Mouse (Mus musculus) MEL (cell line): Measurements from ENCODE around the gene Csnk2b. TPM values are rescaled to one million over a fixed set of nuclear protein-coding genes. Genes with fewer than 3 reads are reported as not detected.
A peak's percentile ranks its signal among the peaks of the same experiment; 100 is the strongest.

Source experiments
- DNase-seq: peaks from one replicate; pipeline ENCODE4 v3.0.0; 2011; ENCODE audit warnings: low read depth, low spot score
- H3K27ac ChIP-seq: 2 replicates; pipeline ENCODE4 v1.5.1; 2012; ENCODE audit warnings: low read depth, mild to moderate bottlenecking, control low read depth, low read length, moderate library complexity; ENCODE audit not compliant: control insufficient read depth
- H3K27me3 ChIP-seq, 2 experiments: fragments of 150-350 bp in 1 of 2; sonication (generic) in 1 of 2; 2 replicates each; pipeline ENCODE4 v1.6.1; 2012; ENCODE audit warnings: low read length in 2 of 2, mild to moderate bottlenecking in 2 of 2, improper control_type of control experiment in 1 of 2, moderate library complexity in 1 of 2; ENCODE audit not compliant: insufficient read depth in 2 of 2, control insufficient read depth in 1 of 2
- H3K36me3 ChIP-seq, 2 experiments: 2 replicates each; pipeline ENCODE4 v1.6.1; 2012 to 2014; ENCODE audit warnings: low read length in 2 of 2, improper control_type of control experiment in 1 of 2, inconsistent platforms in 1 of 2, mild to moderate bottlenecking in 1 of 2; ENCODE audit not compliant: insufficient read depth in 2 of 2, control insufficient read depth in 1 of 2
- H3K4me1 ChIP-seq, 2 experiments: fragments of 150-350 bp in 1 of 2; sonication (generic) in 1 of 2; 2 replicates each; pipeline ENCODE4 v1.6.1; 2012; ENCODE audit warnings: low read length in 2 of 2, improper control_type of control experiment in 1 of 2, mild to moderate bottlenecking in 1 of 2; ENCODE audit not compliant: insufficient read depth in 2 of 2, control insufficient read depth in 1 of 2
- H3K4me3 ChIP-seq, 2 experiments: fragments of 150-350 bp in 1 of 2; sonication (generic) in 1 of 2; 2 replicates each; pipeline ENCODE4 v1.5.1; 2012; ENCODE audit warnings: low read depth in 2 of 2, low read length in 2 of 2, mild to moderate bottlenecking in 2 of 2, moderate library complexity in 2 of 2, control low read depth in 1 of 2, improper control_type of control experiment in 1 of 2; ENCODE audit not compliant: control insufficient read depth in 1 of 2, insufficient read depth in 1 of 2
- H3K79me2 ChIP-seq: 2 replicates; pipeline ENCODE4 v1.6.1; 2012; ENCODE audit warnings: mild to moderate bottlenecking, low read length, moderate library complexity; ENCODE audit not compliant: control insufficient read depth, poor library complexity, insufficient read depth
- H3K9ac ChIP-seq: 2 replicates; pipeline ENCODE4 v1.6.1; 2012; ENCODE audit warnings: low read depth, mild to moderate bottlenecking, control low read depth, low read length, moderate library complexity; ENCODE audit not compliant: control insufficient read depth, poor library complexity, severe bottlenecking
- H3K9me3 ChIP-seq: fragments of 150-350 bp; sonication (generic); replicated peaks from 2 replicates; pipeline ENCODE4 v1.6.1; 2012; ENCODE audit warnings: mild to moderate bottlenecking, low read length, improper control_type of control experiment, moderate library complexity; ENCODE audit not compliant: insufficient read depth
- CHD1 ChIP-seq: IDR thresholded peaks from 2 replicates; pipeline ENCODE4 v1.6.1; 2012; ENCODE audit warnings: low read depth, mild to moderate bottlenecking, inconsistent platforms, low read length, improper control_type of control experiment
- CHD2 ChIP-seq: IDR thresholded peaks from 2 replicates; pipeline ENCODE4 v1.6.1; 2011; ENCODE audit warnings: low read length, improper control_type of control experiment
- CTCF ChIP-seq, 3 experiments: IDR thresholded peaks in 2 of 3; conservative IDR thresholded peaks in 1 of 3; 2 replicates each; pipeline ENCODE4 v1.5.1; 2011 to 2012; ENCODE audit warnings: low read length in 3 of 3, low read depth in 2 of 3, mild to moderate bottlenecking in 2 of 3, improper control_type of control experiment in 1 of 3, inconsistent platforms in 1 of 3, mixed read lengths in 1 of 3, moderate library complexity in 1 of 3; ENCODE audit not compliant: control insufficient read depth in 1 of 3, insufficient read depth in 1 of 3, poor library complexity in 1 of 3, severe bottlenecking in 1 of 3
- ETS1 ChIP-seq: IDR thresholded peaks from 2 replicates; pipeline ENCODE4 v1.6.1; 2012; ENCODE audit warnings: low read depth, mild to moderate bottlenecking, inconsistent platforms, low read length, improper control_type of control experiment, moderate library complexity
- GABPA ChIP-seq: IDR thresholded peaks from 2 replicates; pipeline ENCODE4 v1.6.1; 2012; ENCODE audit warnings: low read depth, mild to moderate bottlenecking, inconsistent platforms, low read length, improper control_type of control experiment, moderate library complexity
- MAFK ChIP-seq: IDR thresholded peaks from 2 replicates; pipeline ENCODE4 v1.6.1; 2011; ENCODE audit warnings: low read depth, mild to moderate bottlenecking, low read length, improper control_type of control experiment, borderline replicate concordance
- MAZ ChIP-seq: IDR thresholded peaks from 2 replicates; pipeline ENCODE4 v1.6.1; 2012; ENCODE audit warnings: low read depth, mild to moderate bottlenecking, inconsistent platforms, low read length, improper control_type of control experiment
- MYB ChIP-seq: IDR thresholded peaks from 2 replicates; pipeline ENCODE4 v1.6.1; 2011; ENCODE audit warnings: mild to moderate bottlenecking, low read depth, low read length, improper control_type of control experiment
- NELFE ChIP-seq: IDR thresholded peaks from 2 replicates; pipeline ENCODE4 v1.6.1; 2011; ENCODE audit warnings: low read depth, low read length, improper control_type of control experiment
- POLR2A ChIP-seq, 2 experiments: IDR thresholded peaks; 2 replicates each; pipeline ENCODE4 v1.6.1; 2011 to 2012; ENCODE audit warnings: low read length in 2 of 2, mild to moderate bottlenecking in 2 of 2, control low read depth in 1 of 2, improper control_type of control experiment in 1 of 2, low read depth in 1 of 2, moderate library complexity in 1 of 2; ENCODE audit not compliant: control insufficient read depth in 1 of 2, insufficient read depth in 1 of 2, poor library complexity in 1 of 2
- POLR2AphosphoS2 ChIP-seq: IDR thresholded peaks from 2 replicates; pipeline ENCODE4 v1.6.1; 2011; ENCODE audit warnings: low read length, improper control_type of control experiment
- ZNF384 ChIP-seq: IDR thresholded peaks from 2 replicates; pipeline ENCODE4 v1.6.1; 2012; ENCODE audit warnings: low read depth, mild to moderate bottlenecking, inconsistent platforms, low read length, improper control_type of control experiment
- polyA plus RNA-seq, 2 experiments: library from polyadenylated mRNA; stranded (reverse) in 1 of 2; unstranded in 1 of 2; fragments of >175 nt in 1 of 2; fragments of >200 nt in 1 of 2; gene quantifications; 2 replicates each; pipeline versions ENCODE4 v1.2.1 to v1.2.4; 2012; ENCODE audit warnings: low replicate concordance in 2 of 2, low read depth in 1 of 2; ENCODE audit not compliant: insufficient read length in 2 of 2, insufficient read depth in 1 of 2, missing spikeins in 1 of 2
- total RNA-seq: library from RNA; depleted of rRNA; stranded (reverse); fragments of 300-350 nt; gene quantifications from 2 replicates; pipeline ENCODE4 v1.2.3, GENCODE M21; 2012

The Csnk2b gene
- total and polyA plus RNA-seq, 3 experiments, result 222 to 607 TPM; not detected in 1

DNA sequence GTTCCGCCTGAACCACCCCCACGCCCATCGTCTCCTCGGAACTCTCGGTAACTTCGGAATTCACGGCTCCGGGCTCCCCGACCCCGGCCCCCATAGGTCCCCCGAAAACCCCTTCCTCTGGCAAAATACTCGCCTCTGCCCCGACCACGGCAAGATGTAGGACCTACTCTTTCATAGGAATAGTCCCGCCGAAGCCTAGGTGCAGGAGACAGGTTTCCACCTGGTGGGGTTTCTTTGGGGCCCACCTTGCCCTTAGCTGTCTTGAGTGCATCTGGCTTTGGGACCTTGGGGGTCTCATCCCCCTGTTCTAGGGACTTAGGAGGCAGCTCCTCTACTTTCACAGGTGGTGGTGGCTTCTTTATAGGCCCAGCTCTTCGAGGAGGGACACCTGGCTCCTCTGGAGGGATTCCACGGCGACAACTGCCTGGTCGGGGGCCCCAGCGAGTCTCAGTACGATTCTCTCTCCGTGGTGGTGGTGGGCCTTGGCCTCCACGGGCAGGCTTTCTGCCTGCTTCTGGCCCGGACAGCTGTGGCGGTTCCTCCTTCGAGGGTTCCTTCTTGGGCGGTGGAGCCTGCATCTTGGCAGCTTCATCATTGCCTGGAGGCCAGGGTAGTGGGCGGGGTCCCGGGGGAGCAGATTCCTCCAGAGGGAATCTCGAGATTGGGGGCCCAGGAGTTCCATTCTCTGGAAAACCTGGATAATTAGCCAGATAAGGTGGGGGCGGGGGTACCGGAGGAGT lies 34.8 kb upstream of the Csnk2b start:
- H3K36me3 ChIP-seq, result peaks cover 4 to 37% of the 10 kb centered on the region in 2 experiments; a peak in 3 of 4 replicates
- TF ChIP-seq ZNF384, result no peak
- TF ChIP-seq POLR2AphosphoS2, result no peak
- no peak for TF ChIP-seq GABPA
- TF ChIP-seq, all 39 proteins: peak for 0
- Histone ChIP-seq H3K27me3 (no peaks in the 10 kb centered on the region), H3K27ac (no peak overlapping the region), H3K9me3 (no peaks in the 10 kb centered on the region), H3K4me1 (no peaks in the 10 kb centered on the region), H3K4me3 (no peak overlapping the region), H3K9ac (no peak overlapping the region), H3K79me2 (peaks cover 44% of the 10 kb centered on the region)
- DNase-seq, result no peak

DNA sequence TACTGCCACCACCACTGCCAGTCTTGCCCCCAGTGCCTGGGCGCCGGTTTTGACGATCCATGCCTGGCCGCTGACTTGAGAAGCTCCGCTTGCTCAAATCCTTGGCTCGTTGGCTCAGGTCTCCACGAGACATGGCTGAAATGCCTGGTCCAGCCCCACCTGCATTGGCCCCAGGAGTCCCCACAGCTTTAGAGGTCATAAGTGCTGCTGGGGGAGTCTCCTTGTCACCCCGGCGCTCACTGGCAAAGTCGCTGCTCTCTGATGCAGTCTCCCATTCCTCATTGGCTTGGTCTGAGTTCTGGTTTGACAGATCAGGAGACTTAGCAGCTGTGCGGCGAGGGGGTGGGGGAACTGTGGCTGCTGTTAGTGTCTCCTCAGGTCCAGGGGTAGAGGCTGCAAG lies 33.6 kb upstream of the Csnk2b start:
- H3K4me1 ChIP-seq, result no peaks in the 10 kb centered on the region
- no peaks in the 10 kb centered on the region for H3K27me3 ChIP-seq
- H3K27ac ChIP-seq, result no peak overlapping the region
- peaks cover 33% of the 10 kb centered on the region for H3K79me2 ChIP-seq
- no peak overlapping the region for H3K4me3 ChIP-seq
- H3K9ac ChIP-seq, result no peak overlapping the region
- no peak for DNase-seq
- H3K9me3 ChIP-seq, result no peaks in the 10 kb centered on the region
- peaks cover 6 to 32% of the 10 kb centered on the region in 2 experiments for H3K36me3 ChIP-seq
- no peak for TF ChIP-seq CTCF (IDR thresholded peaks at IDR 0.05 in 2 of 3, conservative IDR thresholded peaks at IDR 0.05 in 1 of 3; ENCODE audit: control insufficient read depth in 1 of 3, insufficient read depth in 1 of 3, low read depth in 2 of 3, low read length in 3 of 3, poor library complexity in 1 of 3, severe bottlenecking in 1 of 3)
- no peak for TF ChIP-seq CHD2
- 0 out of 2 replicates have a peak, but pooled peaks have one; percentile 3 for TF ChIP-seq POLR2AphosphoS2
- TF ChIP-seq MAZ, result no peak
- TF ChIP-seq, all 39 proteins: peak for 1

DNA sequence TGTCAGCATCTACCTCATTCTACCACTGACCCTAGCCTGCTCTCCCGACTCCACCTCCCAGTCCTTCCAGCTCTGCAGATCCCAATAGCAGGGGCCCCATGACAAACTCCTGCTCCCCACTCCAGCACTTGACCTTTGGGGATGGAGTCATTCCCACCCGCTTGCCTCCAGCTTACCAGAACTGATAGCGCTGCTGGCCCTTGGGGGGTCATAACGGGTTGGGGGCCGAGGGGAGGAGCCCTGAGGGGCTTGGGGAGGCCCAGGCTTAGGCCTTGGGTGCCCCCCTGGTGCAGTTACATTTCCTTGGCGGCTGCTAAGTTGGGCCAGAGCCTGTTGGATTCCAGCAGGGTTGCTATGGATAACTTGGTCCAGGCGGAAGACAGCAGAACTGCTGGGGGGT lies 32.8 kb upstream of the Csnk2b start:
- Histone ChIP-seq H3K9me3 (no peaks in the 10 kb centered on the region), H3K79me2 (peaks cover 26% of the 10 kb centered on the region), H3K36me3 (peaks cover 7 to 26% of the 10 kb centered on the region in 2 experiments)
- no peak for DNase-seq
- no peak for TF ChIP-seq MYB
- no peak for TF ChIP-seq ETS1
- TF ChIP-seq CHD1, result no peak
- TF ChIP-seq MAFK, result no peak
- TF ChIP-seq POLR2A (IDR thresholded peaks at IDR 0.05; ENCODE audit: control insufficient read depth in 1 of 2, insufficient read depth in 1 of 2, low read depth in 1 of 2, low read length in 2 of 2, poor library complexity in 1 of 2), result peak in 1 of 2 experiments; percentile 28; a peak in 1 of 4 replicates
- no peak for TF ChIP-seq NELFE
- TF ChIP-seq, all 39 proteins: peak for 1
- Histone ChIP-seq H3K4me1 (no peaks in the 10 kb centered on the region), H3K27me3 (no peaks in the 10 kb centered on the region), H3K4me3 (no peak overlapping the region), H3K9ac (no peak overlapping the region), H3K27ac (no peak overlapping the region)
